Mouse (Mus musculus): ENCODE results near the gene Mms22l.
"Not testable (repeated sequence)": the region's sequence is repeated elsewhere in the genome, so short reads cannot be mapped to it uniquely, and the experiment has no call there.

Gene Mms22l

GRCm38 (mm10) chr4:24620440-24620839 is 124.2 kb downstream of the Mms22l start:
- peak; percentile 9 for DNase-seq (ENCODE audit: low read depth, low spot score)

GRCm38 (mm10) chr4:24621422-24622187 is 125.4 kb downstream of the Mms22l start:
- DNase-seq (ENCODE audit: low read depth, low spot score), result no peak

GRCm38 (mm10) chr4:24625951-24626584 is 129.8 kb downstream of the Mms22l start:
- no peak for DNase-seq (ENCODE audit: low read depth, low spot score)

GRCm38 (mm10) chr4:24626686-24627085 is 130.4 kb downstream of the Mms22l start:
- DNase-seq (ENCODE audit: low read depth, low spot score), result no peak

- no peak for DNase-seq (ENCODE audit: low read depth, low spot score)
Measured at GRCm38 (mm10) chr4:24627871-24628270, 131.6 kb downstream of the Mms22l start.

- DNase-seq (ENCODE audit: low read depth, low spot score), result no peak
Measured at GRCm38 (mm10) chr4:24630430-24630829, 134.2 kb downstream of the Mms22l start.

GRCm38 (mm10) chr4:24631177-24631911 is 135.1 kb downstream of the Mms22l start:
- DNase-seq (ENCODE audit: low read depth, low spot score), result no peak

GRCm38 (mm10) chr4:24642306-24642705 is 146.1 kb downstream of the Mms22l start:
- no peak for DNase-seq (ENCODE audit: low read depth, low spot score)

- not testable (repeated sequence) for DNase-seq (ENCODE audit: low read depth, low spot score)
Measured at GRCm38 (mm10) chr4:24644735-24645134, 148.5 kb downstream of the Mms22l start.
